Mouse (Mus musculus) T-helper 1 cell (primary cell): Measurements from ENCODE around the gene Prps1l3.

Experiments used
- in situ Hi-C: fragments of 300-600 bp; cut with MboI, MseI; formaldehyde crosslinking; loops from one replicate; pipeline ENCODE4 v1.15.1; 2025; ENCODE audit warnings: high pct_unique_total_duplicates

Gene Prps1l3

GRCm38 (mm10) chr12:57231085-57231875, 1.1 kb downstream of the Prps1l3 start:
- in situ Hi-C loops = no loop called here

GRCm38 (mm10) chr12:57233386-57233785, 3.2 kb downstream of the Prps1l3 start:
- in situ Hi-C loops = no loop called here

- in situ Hi-C loops = no loop called here
These were observed 13.7 kb downstream of the Prps1l3 start for GRCm38 (mm10) chr12:57243671-57244495.

GRCm38 (mm10) chr12:57258572-57258971, 28.4 kb downstream of the Prps1l3 start:
- in situ Hi-C loops = loop anchor here (25.0 kb wide), 2 partner anchors 529 to 1679 kb away; no protein-coding TSS in a partner anchor

- in situ Hi-C loops = no loop called here
These were observed 45.2 kb downstream of the Prps1l3 start for GRCm38 (mm10) chr12:57275456-57275855.

- in situ Hi-C loops = no loop called here
These were observed 51.2 kb downstream of the Prps1l3 start for GRCm38 (mm10) chr12:57281155-57282114.

GRCm38 (mm10) chr12:57285303-57286059, 55.3 kb downstream of the Prps1l3 start:
- in situ Hi-C loops = no loop called here
